Mouse (Mus musculus): Measurements from ENCODE around the gene 1810043G02Rik. TPM values are rescaled to one million over a fixed set of nuclear protein-coding genes. Genes with fewer than 3 reads are reported as not detected.

1810043G02Rik gene
- total RNA-seq, 1 experiment from 2014 or later: 11.7 TPM

GRCm38 (mm10) chr10:78028129-78028528 lies 49.8 kb downstream of the 1810043G02Rik start:
- peak; percentile 73 to 89 for ATAC-seq (replicated peaks in 1 of 2; ENCODE audit: insufficient read depth in 1 of 2, low FRiP score in 2 of 2, low TSS enrichment in 1 of 2, low read depth in 1 of 2, poor library complexity in 2 of 2, severe bottlenecking in 2 of 2)

- ATAC-seq (replicated peaks in 1 of 2; ENCODE audit: insufficient read depth in 1 of 2, low FRiP score in 2 of 2, low TSS enrichment in 1 of 2, low read depth in 1 of 2, poor library complexity in 2 of 2, severe bottlenecking in 2 of 2): no peak
Observed at GRCm38 (mm10) chr10:78029080-78029479, 50.8 kb downstream of the 1810043G02Rik start.

- ATAC-seq (replicated peaks in 1 of 2; ENCODE audit: insufficient read depth in 1 of 2, low FRiP score in 2 of 2, low TSS enrichment in 1 of 2, low read depth in 1 of 2, poor library complexity in 2 of 2, severe bottlenecking in 2 of 2): no peak
Observed at GRCm38 (mm10) chr10:78031987-78032386, 53.7 kb downstream of the 1810043G02Rik start.

Other genes with a start within 250 kb of the 1810043G02Rik start
- gene Gm18596, start 235.9 kb upstream of the 1810043G02Rik start, total RNA-seq (2017): not detected in 2 replicates
- gene Gm9736, start 227.2 kb upstream of the 1810043G02Rik start, total RNA-seq (2017): not detected in 2 replicates
- gene Gm3233, start 218.8 kb upstream of the 1810043G02Rik start, total RNA-seq (2017): not detected in 2 replicates
- not detected in 2 replicates for gene Gm3238, start 207.2 kb upstream of the 1810043G02Rik start, total RNA-seq (2017)
- gene Gm7138, start 201.6 kb upstream of the 1810043G02Rik start, total RNA-seq (2017): not detected in 2 replicates
- gene Gm3250, start 196.0 kb upstream of the 1810043G02Rik start, total RNA-seq (2017): not detected in 2 replicates
- not detected in 2 replicates for gene Gm7137, start 190.3 kb upstream of the 1810043G02Rik start, total RNA-seq (2017)
- not detected in 2 replicates for gene Gm9639, start 183.4 kb upstream of the 1810043G02Rik start, total RNA-seq (2017)
- gene Gm19668, start 179.4 kb upstream of the 1810043G02Rik start, total RNA-seq (2017): not detected in 2 replicates
- gene Gm9507, start 166.7 kb upstream of the 1810043G02Rik start, total RNA-seq (2017): not detected in 2 replicates
- not detected in 2 replicates for gene Gm2696, start 163.8 kb upstream of the 1810043G02Rik start, total RNA-seq (2017)
- gene Krtap10-4, start 151.4 kb upstream of the 1810043G02Rik start, total RNA-seq (2017): not detected in 2 replicates
- not detected in 2 replicates for gene Krtap10-10, start 142.6 kb upstream of the 1810043G02Rik start, total RNA-seq (2017)
- not detected in 2 replicates for gene Gm36176, start 131.7 kb upstream of the 1810043G02Rik start, total RNA-seq (2017)
- gene Gm10318, start 125.7 kb upstream of the 1810043G02Rik start, total RNA-seq (2017): not detected in 2 replicates
- not detected in 2 replicates for gene Gm3285, start 116.5 kb upstream of the 1810043G02Rik start, total RNA-seq (2017)
- 0.31 TPM in 1 of 2 replicates, not detected in the other for gene Lrrc3, start 76.0 kb upstream of the 1810043G02Rik start, total RNA-seq (2017)
- 2.6 and 10.0 TPM in 2 replicates for gene Trpm2, start 8.0 kb upstream of the 1810043G02Rik start, total RNA-seq (2017)
- 42.1 and 65.3 TPM in 2 replicates for gene Pfkl, start 31.6 kb downstream of the 1810043G02Rik start, total RNA-seq (2017)
- gene Dnmt3l, start 63.4 kb downstream of the 1810043G02Rik start, total RNA-seq (2017): 0.75 and 0.94 TPM in 2 replicates
- gene Aire, start 65.1 kb downstream of the 1810043G02Rik start, total RNA-seq (2017): 1.0 and 1.6 TPM in 2 replicates
- 5.1 and 6.8 TPM in 2 replicates for gene Icosl, start 90.8 kb downstream of the 1810043G02Rik start, total RNA-seq (2017)
- 74.6 and 96.5 TPM in 2 replicates for gene D10Jhu81e, start 191.3 kb downstream of the 1810043G02Rik start, total RNA-seq (2017)
- 23.6 and 26.3 TPM in 2 replicates for gene Pwp2, start 206.6 kb downstream of the 1810043G02Rik start, total RNA-seq (2017)

All from hematopoietic stem cell, adult 5-6 weeks (primary cell).